Mouse (Mus musculus) ES-E14 (cell line): ENCODE measurements around the gene Psmd13. TPM values are rescaled to one million over a fixed set of nuclear protein-coding genes. Genes with fewer than 3 reads are reported as not detected.

Experiments used
- DNase-seq: peaks from one replicate; pipeline ENCODE4 v3.0.0-alpha.2; 2013; ENCODE audit warnings: low read depth, low spot score
- H3K27ac ChIP-seq: 2 replicates; pipeline ENCODE4 v1.5.1; 2012; ENCODE audit warnings: low read depth, mild to moderate bottlenecking, low read length, moderate library complexity, mixed read lengths; ENCODE audit not compliant: poor library complexity, insufficient read depth, severe bottlenecking
- H3K36me3 ChIP-seq: 2 replicates; pipeline ENCODE4 v1.6.1; 2012; ENCODE audit warnings: mild to moderate bottlenecking, low read length, moderate library complexity, mixed read lengths; ENCODE audit not compliant: control insufficient read depth, poor library complexity, insufficient read depth, severe bottlenecking
- H3K4me1 ChIP-seq, 2 experiments: fragments of 150-350 bp in 1 of 2; sonication (generic) in 1 of 2; 2 replicates each; pipeline ENCODE4 v1.6.1; 2012; ENCODE audit warnings: low read length in 2 of 2, mild to moderate bottlenecking in 1 of 2, mixed read lengths in 1 of 2; ENCODE audit not compliant: control insufficient read depth in 2 of 2, insufficient read depth in 2 of 2, poor library complexity in 1 of 2
- H3K4me3 ChIP-seq, 2 experiments: fragments of 150-350 bp in 1 of 2; sonication (generic) in 1 of 2; 2 replicates each; pipeline ENCODE4 v1.5.1; 2012; ENCODE audit warnings: low read length in 2 of 2, low read depth in 1 of 2, mild to moderate bottlenecking in 1 of 2, mixed read lengths in 1 of 2; ENCODE audit not compliant: insufficient read depth in 1 of 2, poor library complexity in 1 of 2, severe bottlenecking in 1 of 2
- H3K9ac ChIP-seq: 2 replicates; pipeline ENCODE4 v1.6.1; 2012; ENCODE audit warnings: low read depth, mild to moderate bottlenecking, low read length, mixed read lengths; ENCODE audit not compliant: poor library complexity, insufficient read depth, severe bottlenecking
- H3K9me3 ChIP-seq: fragments of 150-350 bp; sonication (generic); 2 replicates; pipeline ENCODE4 v1.6.1; 2012; ENCODE audit warnings: low read depth, mild to moderate bottlenecking, low read length; ENCODE audit not compliant: control insufficient read depth, insufficient read depth
- CHD2 ChIP-seq: IDR thresholded peaks from 2 replicates; pipeline ENCODE4 v1.6.1; 2014; ENCODE audit warnings: mild to moderate bottlenecking, low read depth, low read length, inconsistent platforms
- HCFC1 ChIP-seq: IDR thresholded peaks from 2 replicates; pipeline ENCODE4 v1.6.1; 2012; ENCODE audit warnings: low read length, inconsistent platforms, borderline replicate concordance; ENCODE audit not compliant: insufficient read depth
- MAFK ChIP-seq: IDR thresholded peaks from 2 replicates; pipeline ENCODE4 v1.6.1; 2014; ENCODE audit warnings: mild to moderate bottlenecking, low read depth, low read length, inconsistent platforms; ENCODE audit not compliant: insufficient read depth
- ZC3H11A ChIP-seq: IDR thresholded peaks from 2 replicates; pipeline ENCODE4 v1.6.1; 2012; ENCODE audit warnings: low read depth, mild to moderate bottlenecking, inconsistent platforms, low read length, borderline replicate concordance
- ZNF384 ChIP-seq: IDR thresholded peaks from 2 replicates; pipeline ENCODE4 v1.6.1; 2012; ENCODE audit warnings: low read depth, low read length, inconsistent platforms
- in situ Hi-C, 2 experiments: fragments of 600-800 bp; cut with MboI; formaldehyde crosslinking; loops; one replicate each; pipeline ENCODE4 v1.15.1; 2025; ENCODE audit warnings: low sequenced_read_pairs in 2 of 2, inconsistent platforms in 1 of 2; ENCODE audit not compliant: unreplicated experiment in 2 of 2
- total RNA-seq: library from RNA; depleted of rRNA; stranded (reverse); fragments of 300-350 nt; gene quantifications from 2 replicates; pipeline ENCODE4 v1.2.3, GENCODE M21; 2012

Gene Psmd13
- total RNA-seq, 1 experiment, result 199 TPM

DNA sequence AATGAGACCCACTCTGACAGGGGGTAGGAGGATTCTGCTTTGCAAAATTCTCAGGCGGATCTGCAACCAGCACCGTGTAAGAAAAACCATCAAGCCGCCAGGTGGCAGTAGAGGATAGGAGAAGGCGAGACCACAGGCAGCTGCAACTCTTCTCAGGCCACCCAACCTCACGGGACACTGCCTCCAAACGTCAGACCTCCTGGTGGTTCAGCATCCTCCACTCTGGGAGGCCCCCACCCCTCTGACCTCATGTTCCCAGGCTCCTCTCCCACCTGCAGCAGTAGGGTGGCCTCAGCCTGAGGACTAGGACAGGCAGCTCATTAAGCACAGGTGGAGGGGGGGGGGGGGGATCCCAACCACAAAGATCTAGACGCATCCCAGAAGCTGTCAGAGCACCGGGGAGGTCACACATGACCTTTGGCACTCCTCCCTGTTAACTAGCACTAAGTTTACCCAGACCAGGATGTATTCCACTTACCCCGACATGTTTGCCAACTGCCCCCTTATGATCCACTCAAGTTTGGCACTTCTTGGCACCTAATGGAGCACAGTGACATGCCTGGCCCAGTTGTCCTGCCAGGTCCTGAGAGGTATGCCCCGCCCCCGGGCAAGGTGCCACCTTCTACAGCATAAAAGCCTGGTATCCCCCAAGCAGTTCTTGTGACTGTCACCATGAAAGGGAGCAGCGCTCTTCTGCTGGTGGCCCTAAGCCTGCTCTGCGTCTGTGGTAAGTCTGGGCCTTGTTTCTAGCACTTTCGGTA, 36.7 kb upstream of the Psmd13 start, which contains the start of gene Scgb1c1:
Scgb1c1 (plus strand) TSS at position 643 of the 761 bp plus-strand sequence.
- Histone ChIP-seq H3K4me1 (peaks cover 4 to 23% of the 10 kb centered on the region in 2 experiments; a peak in 2 of 4 replicates), H3K9me3 (no peaks in the 10 kb centered on the region), H3K4me3 (no peak within 1 kb of the TSS), H3K9ac (no peak within 1 kb of the TSS), H3K36me3 (no peaks in the 10 kb centered on the region), H3K27ac (no peak within 1 kb of the TSS)
- TF ChIP-seq MAFK (no peak), CHD2 (no peak), ZC3H11A (peak; percentile 87; the same call in 1 of the 2 replicates)
- peak; percentile 90 for DNase-seq
- in situ Hi-C loops, result loop anchor here (5.0 to 25.0 kb wide), 5 partner anchors 50 to 330 kb away; partner anchors contain the start of genes B4galnt4 (in 1 of the 2), Cox8b (in 1 of the 2) and Rnh1 (in 1 of the 2)

DNA sequence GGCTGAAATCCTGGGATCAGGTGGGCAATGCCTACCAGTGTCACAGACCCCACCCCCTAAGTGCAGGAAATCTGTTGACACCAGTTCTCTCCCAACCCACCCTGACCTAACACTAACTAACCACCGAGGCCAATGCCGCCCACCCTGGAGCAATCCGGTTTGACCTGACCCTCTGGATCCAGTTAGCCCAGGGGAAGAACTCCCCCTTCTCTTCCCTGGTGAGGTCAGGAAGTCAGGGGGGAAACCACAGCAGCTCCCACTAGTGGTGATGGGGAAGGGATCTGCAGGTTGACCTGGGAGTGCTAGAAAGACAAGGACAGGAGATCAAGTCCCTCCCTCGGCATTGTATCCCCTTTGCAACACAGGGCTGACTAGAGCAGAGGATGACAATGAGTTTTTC, 36.1 kb upstream of the Psmd13 start:
- Histone ChIP-seq H3K4me1 (peaks cover 4 to 22% of the 10 kb centered on the region in 2 experiments; a peak in 2 of 4 replicates), H3K9ac (no peak overlapping the region), H3K9me3 (no peaks in the 10 kb centered on the region), H3K27ac (no peak overlapping the region), H3K36me3 (no peaks in the 10 kb centered on the region), H3K4me3 (no peak overlapping the region)
- no peak for DNase-seq
- TF ChIP-seq ZC3H11A, result no peak
- in situ Hi-C loops, result loop anchor here (10.0 to 25.0 kb wide), 3 partner anchors 49 to 329 kb away; partner anchors contain the start of genes B4galnt4 (in 1 of the 2) and Rnh1 (in 1 of the 2)

DNA sequence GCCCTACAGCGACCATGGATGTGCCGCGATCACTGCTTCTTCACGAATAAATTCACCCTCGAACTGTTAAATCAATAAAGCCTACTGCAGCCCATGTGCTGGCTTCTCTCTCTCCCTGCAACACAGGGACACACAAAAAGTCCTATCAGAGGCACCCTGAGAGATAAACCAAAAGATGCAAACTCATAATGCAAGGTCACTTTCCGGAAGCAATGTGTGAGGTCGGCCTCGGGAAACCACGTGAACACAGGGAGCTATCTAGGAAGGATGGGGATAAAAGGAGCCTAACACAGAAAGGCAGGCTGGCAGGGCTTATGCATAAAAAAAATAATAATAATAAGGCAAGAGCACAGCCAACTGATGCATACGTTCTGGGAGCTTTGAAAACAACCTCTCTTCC, 35.1 kb upstream of the Psmd13 start:
- H3K9me3 ChIP-seq, result no peaks in the 10 kb centered on the region
- no peak for DNase-seq
- TF ChIP-seq ZNF384, result no peak
- in situ Hi-C loops, result loop anchor here (10.0 to 25.0 kb wide), 3 partner anchors 48 to 328 kb away; partner anchors contain the start of genes B4galnt4 (in 1 of the 2) and Rnh1 (in 1 of the 2)
- no peaks in the 10 kb centered on the region for H3K36me3 ChIP-seq
- H3K4me1 ChIP-seq, result peaks cover 4 to 15% of the 10 kb centered on the region in 2 experiments; a peak in 2 of 4 replicates
- no peak overlapping the region for H3K4me3 ChIP-seq
- no peak overlapping the region for H3K27ac ChIP-seq
- no peak overlapping the region for H3K9ac ChIP-seq

DNA sequence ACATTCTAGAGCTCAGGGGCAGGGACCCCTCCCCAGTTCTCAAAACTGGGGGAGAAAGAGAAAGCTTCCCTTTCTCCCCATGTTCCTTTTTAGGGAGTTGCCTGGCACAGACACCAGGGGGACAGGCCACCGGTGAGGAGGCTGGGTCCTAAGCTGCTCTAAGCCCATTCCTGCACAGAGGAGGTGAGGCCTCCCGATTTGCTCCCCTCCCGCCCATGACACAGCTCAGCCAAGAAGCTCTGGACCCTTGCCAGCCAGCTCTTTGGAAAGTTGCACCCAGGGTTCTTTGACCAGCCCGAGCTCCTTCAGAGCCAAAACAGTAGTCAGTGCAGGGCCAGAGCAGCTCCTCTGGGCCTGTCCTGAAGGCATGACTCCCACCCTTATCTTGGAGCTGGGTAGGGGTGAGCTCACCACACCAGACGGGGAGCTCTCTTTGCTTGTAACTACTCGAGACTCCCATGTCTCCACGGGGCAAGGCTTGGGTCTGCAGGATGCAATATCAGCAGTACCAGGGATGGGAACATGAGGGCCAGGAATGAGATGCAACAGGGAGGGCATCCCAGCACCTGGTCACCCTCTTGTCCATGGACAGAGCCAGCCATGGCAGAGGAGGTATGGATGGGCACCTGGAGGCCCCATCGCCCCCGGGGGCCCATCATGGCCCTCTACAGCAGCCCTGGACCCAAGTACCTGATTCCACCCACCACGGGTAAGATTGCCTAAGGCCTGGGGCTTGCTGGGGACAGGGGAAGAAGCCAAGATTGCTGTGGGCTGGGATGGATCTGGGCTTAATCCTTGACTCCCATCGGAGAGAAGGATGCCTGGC, 33.8 kb upstream of the Psmd13 start, which contains the start of gene Odf3:
Odf3 (plus strand) TSS at position 51 of the 826 bp plus-strand sequence.
- Histone ChIP-seq H3K27ac (no peak within 1 kb of the TSS), H3K36me3 (peaks cover 5% of the 10 kb centered on the region; the same call in 1 of the 2 replicates), H3K9me3 (no peaks in the 10 kb centered on the region), H3K4me3 (no peak within 1 kb of the TSS), H3K9ac (no peak within 1 kb of the TSS), H3K4me1 (peaks cover 0 to 18% of the 10 kb centered on the region in 2 experiments; a peak in 2 of 4 replicates)
- in situ Hi-C loops, result loop anchor here (10.0 to 25.0 kb wide), 3 partner anchors 47 to 327 kb away; partner anchors contain the start of genes B4galnt4 (in 1 of the 2) and Rnh1 (in 1 of the 2)
- TF ChIP-seq ZNF384, result no peak
- TF ChIP-seq MAFK, result no peak
- no peak for TF ChIP-seq ZC3H11A
- TF ChIP-seq HCFC1, result no peak
- no peak for TF ChIP-seq CHD2
- DNase-seq, result no peak
